Mouse (Mus musculus) R1 (cell line): ENCODE measurements around the gene Cabp4.
A peak's percentile ranks its signal among the peaks of the same experiment; 100 is the strongest.
"Not testable (repeated sequence)": the region's sequence is repeated elsewhere in the genome, so short reads cannot be mapped to it uniquely, and the experiment has no call there.

Experiments
- DNase-seq: peaks from one replicate; pipeline ENCODE4 v3.0.0-alpha.2; 2018; ENCODE audit warnings: low read depth, low spot score

The Cabp4 gene

GRCm38 (mm10) chr19:4122411-4123370, 21.1 kb downstream of the Cabp4 start:
- no peak for DNase-seq

DNA sequence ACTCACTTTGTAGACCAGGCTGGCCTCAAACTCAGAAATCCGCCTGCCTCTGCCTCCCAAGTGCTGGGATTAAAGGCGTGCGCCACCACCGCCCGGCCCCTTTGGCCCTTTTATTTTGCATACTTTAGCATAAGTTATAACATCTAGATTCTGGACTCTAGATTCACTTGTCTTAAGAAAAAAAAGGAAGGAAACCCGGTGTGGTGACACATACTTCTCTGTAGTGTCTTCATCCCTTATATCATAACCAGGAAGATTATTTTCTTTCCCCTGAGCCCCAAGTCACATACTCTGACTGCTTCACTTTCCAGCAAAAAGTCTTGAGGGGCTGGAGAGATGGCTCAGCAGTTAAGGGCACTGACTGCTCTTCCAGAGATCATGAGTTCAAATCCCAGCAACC, 21.9 kb downstream of the Cabp4 start:
- not testable (repeated sequence) for DNase-seq

GRCm38 (mm10) chr19:4121097-4121805, 22.6 kb downstream of the Cabp4 start:
- peak; percentile 99 for DNase-seq

DNA sequence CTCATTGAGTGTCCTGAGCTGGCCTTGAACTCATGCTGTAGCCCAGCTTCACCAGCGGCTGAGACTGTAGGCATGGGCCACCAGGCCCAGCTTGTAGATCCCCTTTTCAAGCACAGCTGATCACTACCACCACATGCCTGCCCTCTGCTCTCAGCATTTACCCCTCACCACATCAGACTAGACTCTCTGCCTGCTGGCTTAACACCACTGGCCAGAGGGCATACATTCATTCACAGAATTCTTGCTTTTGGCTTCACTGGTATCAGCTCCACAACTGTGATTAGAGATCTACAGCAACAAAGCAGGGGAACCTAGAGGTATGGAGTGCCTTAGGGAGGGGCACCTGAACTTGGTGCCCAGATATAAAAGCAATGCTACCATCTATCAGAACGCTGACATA, 23.3 kb downstream of the Cabp4 start:
- DNase-seq: no peak

- no peak for DNase-seq
Observed at GRCm38 (mm10) chr19:4119716-4120487, 23.9 kb downstream of the Cabp4 start.

DNA sequence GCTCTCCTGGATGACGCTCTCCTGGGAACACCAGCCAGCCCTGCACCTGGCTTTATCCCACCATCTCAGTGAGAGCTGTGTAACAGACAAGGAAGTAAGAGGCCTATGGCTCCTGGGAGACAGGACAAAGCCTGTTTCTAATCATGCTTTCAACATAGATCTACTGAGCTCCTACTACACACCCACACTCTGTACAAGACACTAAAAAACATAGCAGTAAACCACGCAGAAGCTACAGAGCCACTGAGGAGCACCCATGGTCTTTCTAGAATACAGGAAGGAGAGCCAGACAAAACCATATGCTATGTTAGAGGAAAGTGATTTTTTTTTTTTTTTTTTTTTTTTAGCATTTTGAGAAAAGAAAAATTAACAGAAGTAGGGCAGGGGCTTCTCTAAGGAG, 25.5 kb downstream of the Cabp4 start:
- DNase-seq: no peak

DNA sequence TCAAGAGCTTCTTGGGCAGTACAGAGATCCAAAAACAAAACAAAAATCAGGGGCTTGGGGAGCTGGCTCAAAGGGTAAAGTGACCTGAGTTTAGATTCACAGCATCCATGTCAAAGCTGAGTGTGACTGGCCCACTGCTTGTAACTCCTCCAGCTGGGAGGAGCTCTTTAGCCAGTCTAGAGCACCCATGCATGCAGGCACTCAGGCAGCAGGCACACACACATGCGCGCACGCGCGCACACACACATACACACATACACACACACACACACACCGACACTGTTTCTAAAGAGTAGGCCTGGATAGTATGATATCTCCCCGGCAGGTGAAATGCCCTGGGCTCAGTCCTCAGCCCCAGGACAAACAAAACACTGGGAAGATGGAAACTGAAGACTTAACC, 26.8 kb downstream of the Cabp4 start:
- DNase-seq: no peak

DNA sequence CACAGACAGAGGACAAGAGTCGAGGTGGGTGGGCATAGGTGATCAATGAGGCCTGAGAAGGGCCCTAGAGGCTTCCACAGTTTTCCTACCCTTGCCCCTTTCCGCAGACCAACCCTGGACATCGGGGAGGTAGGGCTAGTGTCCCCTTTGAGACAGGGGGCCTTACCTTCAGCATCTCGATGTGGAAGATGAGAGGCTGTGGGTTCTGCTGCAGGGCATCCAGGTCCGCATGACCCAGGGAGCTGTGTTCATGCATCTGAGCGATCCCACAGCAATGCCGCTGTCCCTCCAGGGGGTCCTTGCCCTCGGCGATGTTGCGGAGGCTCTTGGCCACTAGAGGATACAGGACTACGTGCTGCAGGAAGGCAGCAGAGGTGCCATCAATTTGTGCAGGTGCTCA, 28.0 kb downstream of the Cabp4 start:
- no peak for DNase-seq

DNA sequence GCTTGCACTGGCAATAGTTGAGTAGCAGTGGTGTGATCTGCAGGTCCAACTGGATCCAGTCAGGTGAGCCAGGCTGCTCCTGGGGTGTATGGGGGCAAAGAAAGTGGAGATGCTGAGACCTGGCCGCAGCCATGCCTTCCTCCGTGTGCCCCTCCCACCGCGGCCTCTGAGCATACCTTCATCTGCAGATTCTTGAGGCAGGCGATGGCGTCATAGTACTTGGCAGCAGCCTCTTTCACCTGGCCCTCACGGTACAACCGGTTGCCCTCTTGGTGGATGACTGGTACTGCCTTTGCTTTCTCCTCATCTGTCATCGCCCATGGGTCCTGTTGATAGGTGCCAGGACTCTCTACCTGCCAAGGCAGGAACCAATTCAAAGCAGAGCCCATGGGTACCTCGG, 28.7 kb downstream of the Cabp4 start:
- no peak for DNase-seq

GRCm38 (mm10) chr19:4114551-4114950, 29.3 kb downstream of the Cabp4 start:
- no peak for DNase-seq

GRCm38 (mm10) chr19:4113806-4114230, 30.0 kb downstream of the Cabp4 start:
- DNase-seq: no peak

DNA sequence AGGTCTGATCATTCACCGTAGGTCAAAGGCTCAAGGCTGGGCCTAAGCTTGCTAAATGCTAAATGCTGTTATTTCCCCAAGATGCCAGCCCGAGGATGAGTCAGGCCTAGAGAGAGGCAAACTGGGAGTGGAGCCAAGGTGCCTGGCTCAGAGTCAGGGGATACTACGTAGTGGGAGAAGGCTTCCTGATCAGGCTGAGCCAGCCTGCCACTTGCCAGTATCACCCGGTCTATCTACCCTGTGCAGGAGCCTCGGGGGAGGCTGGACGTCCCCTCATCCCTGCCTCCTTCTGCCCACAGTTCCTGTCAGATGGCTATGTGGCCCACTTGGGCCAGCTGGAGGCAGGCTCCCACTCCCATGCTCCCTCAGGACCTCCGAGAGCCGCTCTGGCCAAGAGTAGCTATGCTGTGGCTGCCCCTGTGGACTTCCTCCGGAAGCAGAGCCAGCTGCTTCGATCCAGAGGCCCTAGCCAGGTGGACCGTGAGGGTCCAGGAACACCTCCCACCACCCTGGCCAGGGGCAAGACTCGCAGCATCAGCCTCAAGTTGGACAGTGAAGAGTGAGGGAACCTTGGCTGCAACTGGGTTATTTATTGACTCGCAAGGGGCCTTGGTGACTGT, 30.5 kb downstream of the Cabp4 start:
- DNase-seq: no peak

- no peak for DNase-seq
Observed at GRCm38 (mm10) chr19:4112063-4112960, 31.5 kb downstream of the Cabp4 start.

DNA sequence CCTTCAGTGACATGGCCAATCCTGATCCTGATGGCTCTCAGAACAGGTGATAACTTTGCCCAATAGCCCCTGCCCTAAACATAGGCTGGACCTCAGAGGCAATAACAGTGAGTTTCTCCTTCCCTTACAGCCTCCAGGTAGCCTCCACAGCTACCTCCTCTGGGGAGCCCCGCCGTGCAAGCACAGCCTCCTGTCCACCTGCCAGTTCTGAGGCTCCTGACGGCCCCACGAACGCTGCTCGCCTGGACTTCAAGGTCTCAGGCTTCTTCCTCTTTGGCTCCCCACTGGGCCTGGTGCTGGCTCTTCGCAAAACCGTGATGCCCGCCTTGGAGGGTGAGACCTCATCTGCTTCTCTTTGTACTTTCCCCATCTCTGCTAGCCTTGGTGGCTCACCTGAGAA, 35.3 kb downstream of the Cabp4 start:
- no peak for DNase-seq

DNA sequence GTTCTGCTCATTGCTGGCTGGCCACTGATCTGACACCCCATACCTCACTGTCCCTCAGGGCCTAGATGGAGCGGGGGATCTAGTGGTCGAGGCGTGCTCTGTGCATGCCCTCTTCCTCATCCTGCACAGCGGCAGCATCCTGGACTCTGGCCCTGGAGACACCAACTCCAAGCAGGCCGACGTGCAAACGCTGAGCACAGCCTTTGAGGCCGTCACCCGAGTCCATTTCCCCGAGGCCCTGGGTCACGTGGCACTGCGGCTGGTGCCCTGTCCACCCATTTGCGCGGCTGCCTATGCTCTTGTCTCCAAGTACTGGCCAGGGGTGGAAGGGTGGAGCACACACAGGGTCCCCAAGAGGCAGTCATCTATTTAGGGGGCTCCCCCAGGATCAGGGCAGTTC, 37.2 kb downstream of the Cabp4 start:
- no peak for DNase-seq

DNA sequence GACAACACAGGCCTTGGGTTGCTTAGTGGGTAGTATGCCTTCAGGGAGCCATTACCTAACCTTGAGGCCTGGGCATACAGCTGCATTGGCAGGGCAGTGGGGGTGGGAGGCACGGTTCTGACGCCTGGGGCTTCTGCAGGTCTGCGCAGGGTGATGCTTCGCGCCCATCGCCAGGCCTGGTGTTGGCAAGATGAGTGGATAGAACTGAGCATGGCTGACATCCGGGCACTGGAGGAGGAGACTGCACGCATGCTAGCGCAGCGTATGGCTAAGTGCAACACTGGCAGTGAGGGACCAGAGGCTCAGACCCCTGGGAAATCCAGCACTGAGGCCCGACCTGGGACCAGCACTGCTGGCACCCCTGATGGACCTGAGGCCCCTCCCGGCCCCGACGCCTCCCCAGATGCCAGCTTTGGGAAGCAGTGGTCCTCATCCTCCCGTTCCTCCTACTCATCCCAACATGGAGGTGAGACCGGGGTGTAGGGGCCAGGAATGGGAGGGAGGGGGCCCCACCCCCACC, 39.1 kb downstream of the Cabp4 start:
- no peak for DNase-seq

DNA sequence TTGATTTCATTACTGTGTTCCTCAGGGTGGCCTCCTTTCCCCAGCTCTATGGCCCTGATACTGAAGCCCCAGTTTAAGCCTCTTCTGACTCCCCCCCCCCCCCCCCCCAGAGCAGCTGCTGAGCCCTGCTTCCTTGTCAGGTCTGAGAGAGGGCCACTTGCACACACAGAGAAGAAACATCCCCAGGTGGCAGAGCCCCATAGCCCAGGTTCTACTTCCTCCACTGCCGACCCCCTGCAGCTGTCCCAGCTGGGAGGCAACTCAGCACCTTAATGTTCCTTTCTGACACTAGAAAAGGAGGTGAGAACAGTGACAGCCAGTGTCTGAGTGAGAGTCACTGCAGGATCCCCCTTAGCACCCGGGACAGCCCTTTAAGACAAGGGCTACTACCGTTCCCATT, 40.0 kb downstream of the Cabp4 start:
- no peak for DNase-seq

DNA sequence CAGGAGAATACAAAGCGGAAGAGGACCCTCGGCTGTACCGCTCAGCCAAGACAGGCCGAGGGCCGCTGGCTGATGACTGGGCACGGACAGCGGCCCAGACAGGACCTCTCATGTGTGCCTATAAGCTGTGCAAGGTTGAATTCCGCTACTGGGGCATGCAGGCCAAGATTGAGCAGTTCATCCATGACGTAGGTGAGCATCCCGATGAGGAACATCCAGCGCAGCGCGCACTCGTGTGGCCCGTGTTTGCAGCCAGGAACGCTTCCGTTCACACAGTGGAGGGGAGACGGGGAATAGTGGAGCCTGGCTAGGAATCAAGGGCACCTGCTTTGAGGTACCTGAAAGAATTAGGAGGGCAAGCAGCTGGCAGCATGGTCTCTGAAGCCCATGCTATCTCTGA, 40.5 kb downstream of the Cabp4 start:
- no peak for DNase-seq

DNA sequence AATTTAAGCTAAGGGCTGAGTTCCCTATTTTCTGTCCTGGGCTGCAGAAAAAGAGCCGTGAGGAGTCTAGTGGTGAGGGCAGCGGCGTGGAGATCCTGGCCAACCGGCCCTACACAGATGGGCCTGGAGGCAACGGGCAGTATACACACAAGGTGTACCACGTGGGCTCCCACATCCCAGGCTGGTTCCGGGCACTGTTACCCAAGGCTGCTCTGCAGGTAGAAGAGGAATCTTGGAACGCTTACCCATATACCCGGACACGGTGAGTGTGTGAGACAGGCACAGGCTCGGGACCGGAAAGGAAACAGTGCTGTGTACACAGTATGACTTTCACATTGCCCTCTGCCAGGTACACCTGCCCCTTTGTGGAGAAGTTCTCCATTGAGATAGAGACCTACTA, 41.2 kb downstream of the Cabp4 start:
- DNase-seq: no peak

DNA sequence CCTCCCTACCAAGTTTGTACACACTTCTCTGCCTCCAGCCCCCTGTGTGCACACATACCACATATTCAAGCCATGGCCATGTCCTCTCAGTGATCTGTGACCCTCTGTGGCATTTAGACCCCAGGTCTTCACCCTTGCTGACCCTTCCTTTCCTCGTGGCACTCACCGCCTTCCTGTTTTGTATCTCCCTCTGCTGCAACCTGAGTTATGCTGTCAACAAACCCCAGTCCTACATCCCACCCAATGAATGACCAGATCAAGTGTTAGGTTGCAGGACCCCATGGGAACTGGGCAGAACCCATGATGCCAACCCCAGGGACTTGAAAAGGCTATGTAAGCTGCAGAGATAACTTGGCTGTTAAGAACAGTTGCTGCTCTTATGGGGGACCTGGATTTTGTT, 41.8 kb downstream of the Cabp4 start:
- DNase-seq: no peak
